Mouse (Mus musculus) lung, embryonic 16.5 days (tissue): ENCODE data around the gene Itm2b. TPM values are rescaled to one million over a fixed set of nuclear protein-coding genes. Genes with fewer than 3 reads are reported as not detected.

Experiments
- ATAC-seq: fragments of 200-750 bp; cut with Nextera tagmentation; 2 replicates; pipeline ENCODE4 v1.8.0; 2017; ENCODE audit warnings: low read depth, mild to moderate bottlenecking, moderate library complexity
- H3K27ac ChIP-seq: fragments of 300-500 bp; sonication (generic); 2 replicates; pipeline ENCODE4 v1.5.1; 2014; ENCODE audit warnings: mild to moderate bottlenecking, control low read depth, low read length
- H3K27me3 ChIP-seq: fragments of 300-500 bp; sonication (generic); 2 replicates; pipeline ENCODE4 v1.6.1; 2014; ENCODE audit warnings: low read depth, low read length, mixed read lengths; ENCODE audit not compliant: control insufficient read depth, insufficient read depth
- H3K36me3 ChIP-seq: fragments of 300-500 bp; sonication (generic); 2 replicates; pipeline ENCODE4 v1.6.1; 2014; ENCODE audit warnings: low read length; ENCODE audit not compliant: control insufficient read depth, insufficient read depth
- H3K4me1 ChIP-seq: fragments of 300-500 bp; sonication (generic); replicated peaks from 2 replicates; pipeline ENCODE4 v1.6.1; 2014; ENCODE audit warnings: low read length, mixed read lengths; ENCODE audit not compliant: control insufficient read depth, insufficient read depth
- H3K4me2 ChIP-seq: fragments of 300-500 bp; sonication (generic); 2 replicates; pipeline ENCODE4 v1.6.1; 2014; ENCODE audit warnings: low read depth, low read length, control low read depth
- H3K4me3 ChIP-seq: fragments of 300-500 bp; sonication (generic); 2 replicates; pipeline ENCODE4 v1.5.1; 2014; ENCODE audit warnings: mild to moderate bottlenecking, low read length, control low read depth
- H3K9ac ChIP-seq: fragments of 300-500 bp; sonication (generic); 2 replicates; pipeline ENCODE4 v1.6.1; 2014; ENCODE audit warnings: low read length, control low read depth
- H3K9me3 ChIP-seq: fragments of 300-500 bp; sonication (generic); 2 replicates; pipeline ENCODE4 v1.6.1; 2016; ENCODE audit warnings: low read length; ENCODE audit not compliant: control insufficient read depth
- WGBS: fragments of 180-500 bp; shearing (Covaris S2); extraction: QIAGEN DNeasy Blood & Tissue Kit; methylation state at CpG from one replicate; pipeline ENCODE4 v1.1.7; 2014; 5-methylcytosine and 5-hydroxymethylcytosine counted together
- polyA plus RNA-seq: library from polyadenylated mRNA; unstranded; fragments of >200 nt; fragmentation: Nextera tagmentation; extraction: Ambion mirVana; gene quantifications from 2 replicates; pipeline ENCODE4 v1.2.1, GENCODE M21; 2015

Itm2b gene
- polyA plus RNA-seq, 1 experiment from 2014 or later = 1,001 TPM

GRCm38 (mm10) chr14:73339615-73340014 lies 45.5 kb downstream of the Itm2b start:
- Histone ChIP-seq H3K27me3 (no peaks in the 10 kb centered on the region), H3K27ac (no peak overlapping the region), H3K9ac (no peak overlapping the region), H3K4me2 (no peak overlapping the region), H3K36me3 (no peaks in the 10 kb centered on the region), H3K4me1 (no peaks in the 10 kb centered on the region), H3K4me3 (no peak overlapping the region), H3K9me3 (no peaks in the 10 kb centered on the region)
- ATAC-seq = no peak
- 65% methylated on average over 3 of the region's 3 CpGs for WGBS

DNA sequence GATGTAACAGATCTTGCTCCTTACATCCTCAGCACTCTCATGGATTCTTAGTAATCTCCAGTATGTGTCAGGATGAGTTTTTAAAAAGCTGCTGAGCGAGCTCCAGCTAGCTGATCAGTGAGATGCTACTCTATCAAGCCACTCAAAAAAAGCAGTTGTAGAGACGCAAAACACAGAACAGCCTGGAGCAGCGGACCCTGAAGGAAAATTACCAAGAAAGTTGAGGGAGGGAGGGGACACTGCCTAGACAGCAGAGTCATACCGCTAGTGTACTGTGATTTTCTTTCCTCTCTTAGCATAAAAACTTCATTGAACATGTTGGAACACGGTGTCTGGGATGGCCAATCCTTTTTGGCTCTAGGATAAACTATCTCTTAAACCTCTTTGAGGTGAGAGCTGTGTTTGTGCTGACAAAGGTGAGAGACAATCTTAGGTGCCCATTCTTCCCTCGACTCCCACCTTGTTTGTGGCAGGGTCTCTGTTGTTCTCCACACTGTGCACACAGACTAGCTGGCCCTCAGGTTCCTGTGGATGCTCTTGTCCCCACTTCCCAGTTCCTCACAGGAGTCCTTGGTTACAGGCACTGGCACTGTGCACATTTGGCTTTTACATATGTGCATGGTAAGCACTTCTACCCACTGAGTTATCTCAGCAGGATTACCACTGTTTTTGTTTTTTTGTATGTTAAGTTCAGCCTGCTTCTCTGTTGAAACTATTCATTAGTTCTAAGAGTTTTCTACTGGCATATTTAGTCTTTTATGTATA lies 48.6 kb downstream of the Itm2b start:
- H3K9me3 ChIP-seq = no peaks in the 10 kb centered on the region
- no peaks in the 10 kb centered on the region for H3K27me3 ChIP-seq
- no peak overlapping the region for H3K4me3 ChIP-seq
- no peak for ATAC-seq
- no peak overlapping the region for H3K4me2 ChIP-seq
- no peak overlapping the region for H3K27ac ChIP-seq
- no peak overlapping the region for H3K9ac ChIP-seq
- 65% methylated on average over 6 of the region's 6 CpGs for WGBS
- H3K4me1 ChIP-seq = no peaks in the 10 kb centered on the region
- no peaks in the 10 kb centered on the region for H3K36me3 ChIP-seq

DNA sequence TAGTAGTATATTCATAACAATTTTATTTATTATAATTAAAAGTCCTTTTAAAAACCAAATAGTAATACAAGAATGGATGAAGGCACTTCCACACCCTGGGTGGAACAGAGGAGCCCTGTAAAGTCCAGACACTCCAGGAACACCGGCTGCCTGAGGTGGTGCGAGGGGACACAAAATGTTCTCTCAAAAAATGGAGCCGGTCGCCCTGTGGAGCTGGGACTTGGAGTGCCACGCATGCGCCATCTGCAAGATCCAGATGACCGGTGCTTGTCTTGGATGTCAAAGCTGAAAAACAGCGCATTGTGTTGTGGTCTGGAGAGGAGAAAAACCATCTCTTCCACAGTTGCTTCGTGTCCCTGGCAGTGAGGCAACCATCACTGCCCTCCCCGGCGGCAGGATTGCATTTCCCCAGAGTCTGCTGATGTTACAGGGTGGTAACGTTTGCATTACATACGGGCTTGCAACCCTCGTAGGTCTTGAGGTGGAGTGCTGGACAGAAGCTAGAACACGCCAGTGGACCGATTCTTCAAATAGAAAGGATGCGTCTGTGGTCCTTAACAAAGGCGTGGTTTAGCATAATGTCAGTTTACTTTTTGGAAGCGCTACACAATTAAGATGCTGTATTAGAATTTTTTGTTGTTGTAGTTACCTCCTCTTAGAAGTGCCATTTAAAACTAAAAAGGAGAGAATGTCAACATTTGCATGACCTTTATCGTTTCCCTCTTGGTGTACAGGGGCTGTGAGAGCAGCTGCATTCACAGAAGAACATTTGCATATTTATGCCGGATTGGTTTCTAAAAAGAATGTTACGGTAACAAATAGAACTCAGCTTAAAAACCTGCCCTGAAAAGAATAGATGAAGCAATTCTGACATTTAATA lies 49.9 kb downstream of the Itm2b start:
- no peaks in the 10 kb centered on the region for H3K36me3 ChIP-seq
- WGBS = 70% methylated on average over 22 of the region's 22 CpGs
- H3K9ac ChIP-seq = no peak overlapping the region

DNA sequence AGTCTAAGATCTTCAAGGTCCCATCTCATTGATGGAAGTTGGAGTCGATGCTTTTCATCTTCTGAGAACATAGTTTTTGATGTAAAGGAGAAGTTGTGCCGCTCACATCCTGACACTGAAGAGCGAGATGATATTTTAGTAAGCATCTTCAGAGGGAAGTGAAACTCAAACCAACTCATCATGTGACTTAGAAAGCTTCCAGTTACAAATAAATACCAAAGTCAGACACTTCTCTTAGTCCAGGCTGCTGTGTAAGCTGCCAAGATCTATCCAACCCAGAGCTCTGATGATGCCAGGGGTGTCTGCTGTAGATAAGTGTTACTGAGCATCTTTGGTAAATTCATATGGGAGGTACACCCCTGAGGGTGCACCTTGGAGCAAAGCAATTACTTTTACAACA lies 51.2 kb downstream of the Itm2b start:
- ATAC-seq = no peak
- no peak overlapping the region for H3K4me3 ChIP-seq
- H3K4me2 ChIP-seq = no peak overlapping the region
- H3K4me1 ChIP-seq = no peaks in the 10 kb centered on the region
- no peaks in the 10 kb centered on the region for H3K36me3 ChIP-seq
- 81% methylated on average over 3 of the region's 3 CpGs for WGBS
- H3K9me3 ChIP-seq = no peaks in the 10 kb centered on the region
- no peaks in the 10 kb centered on the region for H3K27me3 ChIP-seq
- H3K9ac ChIP-seq = no peak overlapping the region
- no peak overlapping the region for H3K27ac ChIP-seq

More for the DNA sequence above, 49.9 kb downstream of the Itm2b start:
- no peak for ATAC-seq
- Histone ChIP-seq H3K4me3 (no peak overlapping the region), H3K4me2 (no peak overlapping the region), H3K9me3 (no peaks in the 10 kb centered on the region), H3K27ac (no peak overlapping the region), H3K4me1 (no peaks in the 10 kb centered on the region), H3K27me3 (no peaks in the 10 kb centered on the region)

- WGBS = 66% methylated on average over 4 of the region's 4 CpGs
- no peaks in the 10 kb centered on the region for H3K27me3 ChIP-seq
- ATAC-seq = no peak
Measured at GRCm38 (mm10) chr14:73331386-73331785, 53.7 kb downstream of the Itm2b start.

DNA sequence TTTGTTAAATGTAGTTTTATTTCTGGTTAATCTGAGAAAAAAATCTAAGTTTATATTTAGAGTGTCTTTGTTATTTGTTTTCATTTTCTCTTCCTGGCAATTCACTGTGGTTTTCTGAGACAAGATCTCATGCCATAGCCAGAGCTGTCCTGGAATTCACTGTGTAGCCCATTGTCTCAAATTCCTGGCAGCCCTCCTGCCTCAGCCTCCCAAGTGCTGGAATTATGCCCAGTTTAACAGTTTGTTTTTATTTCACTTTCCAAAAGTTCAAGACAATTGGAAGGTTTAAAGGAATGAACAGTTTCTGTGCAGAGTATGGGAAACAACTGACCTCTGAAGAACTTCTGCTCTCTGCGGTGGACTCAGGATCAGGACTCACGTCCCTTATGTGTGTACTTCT lies 55.2 kb downstream of the Itm2b start:
- H3K4me1 ChIP-seq = peaks cover 4% of the 10 kb centered on the region
- 93% methylated on average over 2 of the region's 2 CpGs for WGBS
- no peak for ATAC-seq
- no peak overlapping the region for H3K4me2 ChIP-seq
- H3K4me3 ChIP-seq = no peak overlapping the region
- H3K36me3 ChIP-seq = no peaks in the 10 kb centered on the region
- H3K9me3 ChIP-seq = no peaks in the 10 kb centered on the region
- no peak overlapping the region for H3K27ac ChIP-seq
- H3K9ac ChIP-seq = no peak overlapping the region
- H3K27me3 ChIP-seq = no peaks in the 10 kb centered on the region

More at GRCm38 (mm10) chr14:73331386-73331785, 53.7 kb downstream of the Itm2b start:
- H3K4me3 ChIP-seq = no peak overlapping the region
- peaks cover 4% of the 10 kb centered on the region for H3K4me1 ChIP-seq
- H3K9me3 ChIP-seq = no peaks in the 10 kb centered on the region
- no peak overlapping the region for H3K9ac ChIP-seq
- H3K27ac ChIP-seq = no peak overlapping the region
- H3K36me3 ChIP-seq = no peaks in the 10 kb centered on the region
- H3K4me2 ChIP-seq = no peak overlapping the region

DNA sequence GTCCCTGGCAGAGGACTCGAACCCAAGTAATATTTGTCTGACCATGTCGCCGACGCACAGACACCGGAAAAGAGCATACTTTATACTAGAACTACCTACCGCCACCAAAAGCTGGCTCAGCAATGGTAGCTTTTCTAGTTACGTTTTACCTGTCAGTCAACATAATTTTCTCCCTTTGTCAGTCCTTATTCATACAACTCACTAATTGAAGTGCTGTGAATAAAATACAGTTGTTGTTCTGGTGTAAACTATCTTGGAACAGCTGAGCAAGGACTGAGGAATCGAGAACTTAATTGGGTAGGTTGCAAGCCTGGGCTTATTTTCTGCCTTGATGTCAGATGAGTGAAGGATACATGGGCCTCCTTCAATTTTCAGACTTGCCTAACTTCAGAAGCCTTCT lies 58.6 kb downstream of the Itm2b start:
- peaks cover 4% of the 10 kb centered on the region for H3K4me1 ChIP-seq
- peak overlapping the region; percentile 73 for H3K9ac ChIP-seq
- no peaks in the 10 kb centered on the region for H3K9me3 ChIP-seq
- peak overlapping the region; percentile 90 for H3K27ac ChIP-seq
- H3K27me3 ChIP-seq = no peaks in the 10 kb centered on the region
- no peaks in the 10 kb centered on the region for H3K36me3 ChIP-seq
- peak overlapping the region; percentile 88 for H3K4me3 ChIP-seq
- no peak for ATAC-seq
- H3K4me2 ChIP-seq = peak overlapping the region; percentile 91
- WGBS = 7% methylated on average over 8 of the region's 8 CpGs

- Histone ChIP-seq H3K9me3 (no peaks in the 10 kb centered on the region), H3K27ac (peak within 1 kb of the TSS; percentile 90), H3K36me3 (no peaks in the 10 kb centered on the region), H3K27me3 (no peaks in the 10 kb centered on the region), H3K4me3 (peak within 1 kb of the TSS; percentile 88), H3K9ac (peak within 1 kb of the TSS; percentile 73), H3K4me1 (peaks cover 4% of the 10 kb centered on the region), H3K4me2 (peak within 1 kb of the TSS; percentile 91)
- peak; percentile 96 for ATAC-seq
- under 1% methylated on average over 65 of the region's 135 CpGs for WGBS
Measured at GRCm38 (mm10) chr14:73325456-73326381, 59.4 kb downstream of the Itm2b start, which contains the start of gene Rb1. TSS of gene Rb1 (minus strand) at chr14:73325822.
